Mouse (Mus musculus): Measurements from ENCODE around the gene Ppfia4.

- no peak for TF ChIP-seq ZNF384 (IDR thresholded peaks at IDR 0.05; ENCODE audit: low read depth, low read length)
- no peak for TF ChIP-seq HCFC1 (IDR thresholded peaks at IDR 0.05; ENCODE audit: borderline replicate concordance, insufficient read depth, low read length)
- TF ChIP-seq CHD2 (IDR thresholded peaks at IDR 0.05; ENCODE audit: low read depth, low read length) = no peak
- TF ChIP-seq MAFK (IDR thresholded peaks at IDR 0.05; ENCODE audit: insufficient read depth, low read depth, low read length) = no peak
- no peak for TF ChIP-seq ZC3H11A (IDR thresholded peaks at IDR 0.05; ENCODE audit: borderline replicate concordance, low read depth, low read length)
Measured at GRCm38 (mm10) chr1:134339162-134339561, 6.4 kb upstream of the Ppfia4 start.

Data from ES-E14 (cell line).